Mouse (Mus musculus) cerebellum, postnatal 10 days (tissue): ENCODE measurements around the gene Slc16a2.

Experiments used
- DNase-seq, 2 experiments: peaks; one replicate each; pipeline ENCODE4 v3.0.0; 2021; ENCODE audit warnings: mixed read lengths in 2 of 2

Slc16a2 gene

DNA sequence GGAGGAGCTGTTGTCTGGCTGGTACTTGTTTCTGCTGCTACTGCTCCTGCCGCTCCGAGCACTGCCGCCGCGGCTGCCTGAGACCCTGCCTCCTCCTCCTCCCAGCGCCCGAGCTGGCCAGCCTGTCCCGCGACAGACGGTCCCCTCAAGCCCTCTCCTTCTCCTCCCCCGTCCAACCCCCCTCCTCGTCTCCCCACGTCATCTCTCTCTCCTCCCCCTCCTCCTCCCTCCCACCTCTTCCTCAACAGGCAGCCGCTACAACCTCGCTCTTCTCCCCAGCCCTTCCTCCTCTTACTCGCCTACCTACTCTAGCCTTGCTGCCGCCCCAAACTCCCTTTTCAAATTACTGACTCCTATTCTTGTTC is at the start of gene Slc16a2:
Gene Slc16a2 (minus strand): TSS at position 152 of the 365 bp plus-strand sequence.
- peak; percentile 85 to 89 for DNase-seq

DNA sequence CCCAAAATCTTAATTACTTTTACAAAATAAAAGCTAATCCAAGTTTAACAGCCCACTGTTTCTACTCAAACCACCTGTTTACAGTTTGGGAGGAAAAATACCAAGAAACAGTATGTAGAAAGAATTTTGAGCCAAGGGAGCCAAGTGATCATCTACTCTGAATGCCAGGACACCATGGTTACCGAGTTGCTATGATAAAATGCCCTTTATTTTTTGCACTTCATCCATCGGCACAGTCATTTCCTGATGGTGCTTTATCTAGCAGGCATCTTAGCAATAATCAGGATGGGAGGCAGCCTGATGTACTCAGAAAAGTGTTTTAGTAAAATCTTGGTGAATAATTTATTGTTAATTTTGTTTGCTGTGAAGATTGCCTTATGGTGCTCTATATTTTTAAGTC is 41.7 kb upstream of the Slc16a2 start:
- no peak for DNase-seq

DNA sequence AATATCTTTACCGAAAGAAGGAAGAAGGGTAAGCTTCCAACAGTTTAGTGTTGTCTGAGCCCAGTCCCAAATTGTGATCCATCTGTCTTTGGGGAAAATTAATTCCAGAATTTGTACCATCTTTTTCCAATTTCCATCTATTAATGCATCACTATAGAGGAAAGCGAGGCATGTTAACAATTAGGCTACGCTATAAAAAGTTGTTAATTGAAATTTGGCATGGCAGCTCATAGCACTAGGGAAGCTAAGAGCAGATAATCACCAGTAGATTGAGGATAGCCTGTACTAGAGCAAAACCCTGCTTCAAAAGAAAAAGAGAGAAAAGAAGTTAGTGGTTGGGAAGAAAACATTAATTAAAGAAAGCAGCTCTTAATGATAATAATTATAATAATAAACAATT is 41.1 kb upstream of the Slc16a2 start:
- DNase-seq: no peak

DNA sequence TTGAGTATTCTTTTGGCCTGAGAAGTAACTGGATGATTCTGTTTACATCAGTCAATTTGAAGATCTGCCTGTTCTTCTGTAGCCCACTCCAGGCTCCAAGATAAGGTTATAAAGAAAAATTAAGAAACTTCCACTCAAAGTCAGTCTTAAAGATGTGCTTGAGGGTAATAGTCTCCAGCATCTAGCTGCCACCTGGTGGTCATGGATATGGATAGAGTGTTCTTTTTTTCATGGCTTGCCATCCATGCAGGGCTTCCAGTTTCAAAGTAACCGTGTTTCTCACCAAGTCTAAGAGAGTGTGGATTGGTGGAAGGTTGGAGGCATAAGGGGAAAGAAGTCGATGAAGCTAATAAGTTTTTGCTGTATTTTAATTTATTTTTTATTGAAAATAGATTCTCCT is 23.5 kb upstream of the Slc16a2 start:
- peak; percentile 60 to 61 for DNase-seq

DNA sequence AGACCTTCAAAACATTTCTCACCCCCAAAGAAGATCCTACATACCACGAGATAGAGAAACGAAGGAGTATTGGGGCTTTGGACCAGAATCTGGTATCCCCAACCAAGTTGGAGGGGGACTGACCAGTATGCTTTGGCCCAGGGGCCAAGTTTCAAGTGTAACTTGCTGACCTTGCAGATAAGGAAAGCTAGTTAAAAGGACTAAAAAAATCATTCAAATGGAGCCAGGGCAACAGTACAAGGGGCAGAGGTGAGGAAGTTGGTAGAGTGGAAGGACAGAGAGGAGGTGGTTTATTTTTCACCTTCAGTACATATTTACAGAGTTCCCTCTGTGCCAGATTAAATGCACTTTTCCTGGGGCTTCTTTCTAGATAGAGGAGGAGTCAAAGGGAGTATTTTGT is 7.1 kb upstream of the Slc16a2 start:
- no peak for DNase-seq

DNA sequence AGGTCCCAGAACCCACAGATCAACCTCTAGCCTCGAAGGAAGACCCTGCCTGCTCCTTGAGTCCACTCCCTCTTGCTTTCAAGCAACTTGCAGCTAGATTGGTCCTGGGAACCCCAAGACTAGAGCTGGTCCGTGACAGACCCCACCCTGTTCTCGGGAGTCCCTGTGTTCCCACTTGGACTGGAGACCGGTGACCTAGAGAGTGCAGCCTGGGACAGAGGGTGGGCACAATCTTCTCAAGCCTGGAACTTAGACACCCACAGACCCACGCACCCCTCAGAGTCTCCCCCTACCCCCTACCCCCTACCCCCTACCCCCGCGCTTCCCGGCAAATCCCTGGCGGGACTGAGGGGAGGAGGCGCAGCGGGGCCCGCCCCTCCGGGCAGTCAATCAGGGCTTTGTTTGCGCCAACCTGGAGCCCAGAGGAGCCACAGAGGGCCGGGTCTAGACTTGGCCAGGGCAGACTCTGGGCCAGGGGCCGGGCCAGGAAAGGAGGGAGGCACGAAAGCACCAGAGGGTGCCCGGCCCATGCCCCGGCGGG is 558 bp upstream of the Slc16a2 start:
- DNase-seq: peak; percentile 42 to 61

DNA sequence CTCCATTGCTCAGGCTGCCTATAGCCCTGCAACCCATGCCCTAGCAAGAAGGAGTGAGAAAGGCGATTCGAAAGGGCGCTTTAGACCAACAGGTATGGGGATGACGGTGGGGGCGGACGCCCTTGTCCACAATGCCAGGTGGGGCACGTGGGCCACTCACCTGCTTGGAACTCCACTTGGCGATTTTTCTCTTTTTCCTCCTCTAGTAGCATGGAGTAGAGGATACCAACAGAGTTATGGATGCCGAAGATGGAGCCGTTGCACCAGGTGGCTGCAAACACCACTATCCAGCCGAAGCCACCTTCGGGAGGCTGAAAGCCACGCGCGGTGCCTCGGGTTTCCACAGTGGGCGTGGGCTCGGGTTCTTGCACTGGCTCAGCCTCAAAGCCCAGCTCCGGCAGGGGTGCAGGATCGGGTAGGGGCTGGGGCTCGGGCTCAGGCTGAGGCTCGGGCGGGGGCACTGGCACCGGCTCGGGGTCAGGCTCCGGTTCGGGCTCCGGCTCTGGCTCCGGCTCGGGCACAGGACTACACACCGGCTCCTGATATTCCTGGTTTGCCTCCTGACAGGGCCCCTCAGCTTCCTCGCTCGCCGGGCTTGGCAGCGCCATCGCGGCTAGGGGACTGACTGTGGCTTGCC is 470 bp downstream of the Slc16a2 start:
- DNase-seq: no peak

DNA sequence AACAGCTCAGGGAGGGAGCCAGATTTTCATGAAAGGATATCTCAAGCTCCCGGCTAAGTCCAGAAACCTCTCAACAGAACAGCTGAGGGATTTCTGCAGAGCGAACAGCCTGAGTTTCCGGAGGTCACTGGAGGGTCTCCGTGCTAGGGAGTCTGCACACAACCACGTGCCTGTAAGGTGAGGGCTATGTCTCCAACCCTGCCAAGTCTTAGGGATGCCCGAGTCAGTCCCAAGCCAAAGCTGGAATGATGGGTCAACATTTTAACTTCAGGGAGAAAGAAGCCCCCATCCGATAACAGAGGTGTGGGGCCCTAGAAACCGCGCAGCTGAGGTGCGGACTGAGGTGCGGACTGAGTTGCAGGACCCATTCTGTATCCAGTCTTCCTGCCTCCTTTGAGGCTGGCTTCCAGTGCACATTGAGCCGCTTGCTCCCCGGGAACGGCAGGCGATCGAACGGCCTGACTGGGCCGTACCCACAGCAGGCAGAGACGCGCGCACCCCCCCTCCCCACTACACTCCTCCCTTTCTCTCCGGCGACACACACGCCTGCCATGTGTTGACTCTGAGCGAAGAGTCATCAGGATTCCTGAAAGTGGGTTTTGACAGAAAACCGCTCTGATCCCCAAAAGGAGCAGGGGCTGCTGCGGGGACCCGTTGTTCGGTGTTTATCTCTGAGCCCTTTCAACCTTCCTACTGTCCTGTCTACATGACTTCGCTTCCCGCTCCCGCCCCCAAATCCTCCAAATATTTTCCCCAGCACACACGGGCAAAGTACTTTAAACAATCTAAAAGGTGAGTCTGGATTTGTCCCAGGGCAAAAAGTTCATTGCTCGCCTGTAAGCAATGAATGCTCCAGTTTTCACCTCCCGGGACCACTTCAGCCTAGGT is 1.2 kb downstream of the Slc16a2 start:
- DNase-seq: peak; percentile 27 to 46

DNA sequence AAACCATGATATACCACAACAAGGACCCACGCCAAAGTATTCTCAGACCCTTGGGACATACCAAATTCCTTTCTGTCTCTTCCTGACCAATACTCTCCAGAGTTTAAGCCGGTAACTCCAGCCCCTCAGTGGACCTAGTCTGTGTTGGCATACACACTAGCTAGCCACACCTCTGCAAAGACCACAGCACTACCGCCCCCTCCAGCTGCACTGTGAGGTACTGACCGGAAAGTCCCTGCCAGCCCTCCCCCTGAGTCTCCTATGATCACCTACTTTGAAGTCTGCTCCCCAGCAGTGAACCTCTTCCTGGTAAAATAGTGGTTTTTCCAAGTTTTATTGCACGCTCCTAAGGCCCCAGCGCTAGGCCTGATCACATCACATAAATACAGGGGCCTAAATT is 2.5 kb downstream of the Slc16a2 start:
- DNase-seq: peak; percentile 6 to 25

DNA sequence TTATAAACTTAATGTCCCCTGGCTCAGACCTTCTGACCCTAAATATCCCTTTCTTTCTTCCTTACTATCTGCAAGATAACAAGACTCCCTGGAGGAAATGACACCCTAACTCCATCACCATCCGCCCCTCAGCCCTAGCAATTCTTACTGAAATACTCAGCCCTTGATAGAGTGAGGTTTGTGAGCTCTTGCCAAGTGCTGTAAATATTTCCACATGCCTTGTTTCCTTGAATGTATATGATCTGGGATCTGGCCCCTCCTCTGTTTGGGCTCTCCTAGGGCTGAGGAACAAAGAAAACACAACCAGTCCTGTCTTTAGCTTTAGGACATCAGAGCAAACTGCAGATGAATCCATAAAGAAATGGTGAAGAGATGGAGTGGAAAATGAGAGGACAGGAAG is 9.1 kb downstream of the Slc16a2 start:
- no peak for DNase-seq

DNA sequence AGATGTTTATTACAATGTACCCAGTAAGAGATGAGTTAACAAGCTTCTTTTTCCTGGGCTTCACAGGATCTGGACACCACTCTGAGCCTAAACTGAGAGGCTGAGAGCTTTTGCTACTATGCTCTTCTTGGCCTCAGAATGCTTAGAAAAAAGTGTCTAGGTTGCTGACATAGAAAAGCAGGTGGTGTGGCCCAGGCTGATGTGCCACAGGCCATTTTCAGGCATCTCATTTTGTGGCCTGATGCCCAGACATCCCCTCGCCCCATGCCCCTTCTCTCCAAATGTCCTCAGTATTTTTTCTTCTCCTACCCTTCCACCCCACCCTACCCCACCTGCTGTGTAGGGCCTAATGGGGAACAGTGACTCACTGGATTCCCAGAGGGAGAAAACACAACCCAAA is 11.3 kb downstream of the Slc16a2 start:
- peak in 1 of 2 experiments; percentile 25 for DNase-seq

DNA sequence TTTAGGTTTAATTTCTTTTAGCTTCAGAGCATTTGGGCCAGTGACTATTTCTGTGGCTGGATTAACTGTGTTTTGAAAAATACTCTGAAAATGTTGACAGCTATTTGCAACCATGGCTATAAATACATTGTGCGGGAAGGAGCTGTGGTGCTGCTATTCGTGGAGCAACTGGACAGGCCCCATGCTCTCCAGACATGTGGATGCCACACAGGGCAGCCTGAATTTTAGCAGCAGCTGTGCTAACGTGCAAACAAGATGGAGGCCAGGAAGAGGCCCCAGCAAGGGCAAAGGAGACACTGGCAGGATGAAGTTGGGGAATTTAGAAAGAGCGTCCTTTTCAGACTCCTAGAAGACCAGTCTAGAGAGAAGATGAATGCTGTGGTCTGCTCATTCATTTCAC is 15.4 kb downstream of the Slc16a2 start:
- no peak for DNase-seq

DNA sequence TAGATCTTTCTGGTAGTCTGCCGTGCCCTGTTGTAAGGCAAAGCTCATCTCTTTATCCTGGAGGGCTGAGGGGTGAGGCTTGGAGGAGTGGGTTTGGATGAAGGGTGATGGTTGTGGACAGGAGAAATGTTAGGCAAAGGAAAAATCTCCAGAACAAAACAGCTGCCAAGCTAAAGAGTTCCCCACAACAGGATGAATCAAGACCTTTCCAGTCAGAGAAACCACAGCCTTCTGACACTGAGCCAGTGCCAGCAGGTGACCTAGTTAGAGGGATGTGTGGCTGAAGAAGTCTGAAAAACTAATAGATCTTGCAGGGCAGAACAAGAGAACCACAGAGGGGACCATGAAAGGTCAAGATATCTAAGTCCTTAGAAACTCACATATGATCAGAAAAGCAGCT is 24.8 kb downstream of the Slc16a2 start:
- no peak for DNase-seq

DNA sequence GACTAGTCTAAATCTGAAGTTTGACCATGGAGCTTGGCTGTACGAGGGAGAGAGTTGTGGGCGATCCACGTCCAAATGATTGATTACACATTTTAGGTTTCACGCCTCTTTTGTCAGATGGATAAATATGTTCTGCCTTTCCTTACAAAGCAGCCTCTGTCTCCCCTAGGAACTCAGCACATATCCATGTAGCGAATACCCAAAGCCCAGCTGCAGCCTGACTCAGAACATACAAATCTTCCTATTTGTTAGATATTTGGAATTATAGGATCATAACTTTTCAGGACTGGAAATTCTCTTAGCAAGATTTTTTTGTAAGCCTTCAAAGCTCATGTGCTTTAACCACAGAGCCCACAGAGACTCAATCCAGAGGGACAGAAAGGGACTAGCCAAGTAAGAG is 26.3 kb downstream of the Slc16a2 start:
- no peak for DNase-seq

DNA sequence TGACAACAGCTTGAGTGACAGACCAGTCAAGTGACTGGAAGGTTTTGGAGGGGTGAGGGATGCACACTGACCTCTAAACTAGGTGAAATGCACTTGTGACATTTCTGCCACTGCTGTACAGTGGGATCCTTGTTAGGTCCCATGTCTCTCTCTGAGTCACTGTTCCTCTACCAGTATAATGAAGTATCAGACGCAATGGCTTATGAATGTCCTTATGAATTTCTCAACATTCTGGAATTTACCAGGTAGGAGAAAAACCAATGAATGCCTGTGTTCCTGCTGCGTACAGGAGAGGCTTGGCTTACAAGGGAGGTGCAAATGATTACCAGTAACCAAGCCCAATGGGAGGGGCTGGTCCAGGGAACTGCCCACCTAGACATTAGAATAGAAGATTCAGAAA is 30.5 kb downstream of the Slc16a2 start:
- no peak for DNase-seq

DNA sequence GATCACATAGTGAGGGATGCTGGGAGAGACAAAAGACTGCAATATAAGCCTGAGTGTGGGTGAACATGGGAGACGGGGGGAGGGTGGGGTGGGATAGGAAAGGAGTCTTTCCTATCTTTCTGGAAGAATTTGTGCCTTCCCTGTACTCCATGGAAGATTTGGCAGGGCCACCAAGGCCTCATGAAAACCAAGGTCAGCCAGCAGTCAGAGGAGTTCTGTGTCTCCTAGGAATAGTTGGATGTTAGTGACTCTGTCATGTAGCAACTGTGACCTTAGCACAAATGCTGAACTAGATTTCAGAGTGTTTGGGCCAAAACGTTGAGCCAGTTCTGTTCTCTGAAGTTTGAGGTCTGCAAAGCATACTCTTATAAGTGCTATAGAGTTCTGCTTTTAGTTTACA is 36.1 kb downstream of the Slc16a2 start:
- DNase-seq: no peak

DNA sequence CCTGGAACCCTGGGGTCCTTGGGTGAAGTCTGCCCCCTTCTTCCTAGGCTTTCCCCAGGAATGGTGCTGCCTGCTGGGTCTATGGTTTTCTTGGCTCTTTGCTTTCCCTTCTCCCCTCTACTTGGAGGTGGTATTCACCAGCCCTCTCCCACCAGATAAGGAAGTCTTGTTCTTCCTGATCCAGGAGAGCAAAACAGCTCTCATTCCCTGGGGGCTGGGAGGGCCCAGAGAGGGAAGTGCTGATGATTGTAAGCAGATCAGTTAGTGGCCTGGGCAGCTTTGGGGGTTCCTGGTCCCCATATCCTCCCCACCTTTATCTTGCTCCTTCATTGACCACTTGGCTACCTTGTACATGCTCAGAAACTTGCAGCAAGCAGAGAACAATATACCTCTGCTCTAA is 45.4 kb downstream of the Slc16a2 start:
- no peak for DNase-seq

DNA sequence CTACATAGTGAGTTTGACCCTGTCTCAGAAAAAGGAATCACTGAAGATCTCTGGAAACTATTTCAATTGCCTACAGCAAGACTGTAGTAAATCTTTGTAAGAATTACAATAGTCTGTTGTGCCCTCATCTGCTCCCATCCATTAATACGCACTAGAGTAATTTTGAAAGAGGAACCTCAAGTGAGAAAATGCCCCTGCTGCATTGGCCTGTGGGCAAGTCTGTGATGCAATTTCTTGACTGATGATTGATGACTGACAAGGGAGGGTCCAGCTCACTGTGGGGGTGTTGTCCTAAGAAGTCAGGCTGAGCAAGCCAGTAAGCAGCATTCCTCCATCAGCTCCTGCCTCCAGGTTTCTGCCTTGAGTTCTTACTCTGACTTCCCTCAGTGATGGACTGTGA is 75.6 kb downstream of the Slc16a2 start:
- DNase-seq: no peak

DNA sequence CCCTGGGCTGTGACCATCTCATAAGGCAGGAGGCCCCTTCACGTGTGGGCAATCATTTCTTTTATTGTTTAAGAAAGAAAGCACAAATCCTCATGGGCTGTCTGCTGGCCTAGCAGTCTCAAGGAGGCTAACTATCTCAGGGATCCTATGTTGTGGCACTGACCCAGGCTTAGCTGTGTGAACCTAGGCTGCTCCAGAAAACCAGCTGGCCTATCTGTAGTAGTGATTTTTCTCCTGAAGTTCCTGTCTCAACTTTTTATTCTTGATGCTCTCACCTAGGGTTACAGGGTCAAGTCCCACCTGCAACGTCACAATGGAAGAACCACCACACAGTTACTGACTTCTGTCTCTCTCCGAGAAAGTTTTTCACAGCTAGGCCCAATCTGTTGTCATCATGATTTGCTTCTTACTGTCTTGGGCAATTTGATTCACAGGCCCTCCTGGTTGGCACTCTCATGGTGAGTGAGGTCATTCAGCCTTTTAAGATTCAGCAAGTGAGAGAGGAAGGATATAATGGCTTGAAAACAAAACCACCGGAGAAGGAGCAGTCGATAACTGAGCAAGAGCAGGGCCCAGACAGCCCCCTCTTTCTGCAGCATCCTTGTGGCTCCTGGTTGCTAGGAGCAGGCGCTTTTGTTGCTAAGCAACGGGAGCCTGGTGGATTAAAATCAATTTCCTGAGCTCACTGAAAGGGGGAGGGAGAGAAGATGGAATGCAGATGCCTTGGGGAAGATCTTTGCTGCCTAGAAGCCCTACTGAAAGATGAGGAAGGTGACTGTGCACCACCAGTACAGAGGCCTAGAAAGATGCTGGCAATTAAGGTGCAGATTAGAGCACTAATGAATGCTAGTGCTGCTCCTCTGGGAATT is 77.4 kb downstream of the Slc16a2 start:
- DNase-seq: peak; percentile 51 to 62

DNA sequence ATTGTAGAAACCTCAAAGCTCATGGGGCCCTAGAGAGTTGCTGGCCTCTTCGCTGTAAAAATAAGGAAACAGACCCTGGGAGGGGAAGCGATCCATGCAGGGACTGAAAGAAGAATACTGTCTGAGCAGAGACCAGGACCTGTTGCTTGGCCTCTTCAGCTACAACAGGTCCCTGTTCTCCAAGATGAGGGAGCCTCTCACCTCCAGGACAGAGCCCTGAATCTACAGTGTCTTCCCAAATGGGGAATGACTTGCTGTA is 79.8 kb downstream of the Slc16a2 start:
- no peak for DNase-seq

DNA sequence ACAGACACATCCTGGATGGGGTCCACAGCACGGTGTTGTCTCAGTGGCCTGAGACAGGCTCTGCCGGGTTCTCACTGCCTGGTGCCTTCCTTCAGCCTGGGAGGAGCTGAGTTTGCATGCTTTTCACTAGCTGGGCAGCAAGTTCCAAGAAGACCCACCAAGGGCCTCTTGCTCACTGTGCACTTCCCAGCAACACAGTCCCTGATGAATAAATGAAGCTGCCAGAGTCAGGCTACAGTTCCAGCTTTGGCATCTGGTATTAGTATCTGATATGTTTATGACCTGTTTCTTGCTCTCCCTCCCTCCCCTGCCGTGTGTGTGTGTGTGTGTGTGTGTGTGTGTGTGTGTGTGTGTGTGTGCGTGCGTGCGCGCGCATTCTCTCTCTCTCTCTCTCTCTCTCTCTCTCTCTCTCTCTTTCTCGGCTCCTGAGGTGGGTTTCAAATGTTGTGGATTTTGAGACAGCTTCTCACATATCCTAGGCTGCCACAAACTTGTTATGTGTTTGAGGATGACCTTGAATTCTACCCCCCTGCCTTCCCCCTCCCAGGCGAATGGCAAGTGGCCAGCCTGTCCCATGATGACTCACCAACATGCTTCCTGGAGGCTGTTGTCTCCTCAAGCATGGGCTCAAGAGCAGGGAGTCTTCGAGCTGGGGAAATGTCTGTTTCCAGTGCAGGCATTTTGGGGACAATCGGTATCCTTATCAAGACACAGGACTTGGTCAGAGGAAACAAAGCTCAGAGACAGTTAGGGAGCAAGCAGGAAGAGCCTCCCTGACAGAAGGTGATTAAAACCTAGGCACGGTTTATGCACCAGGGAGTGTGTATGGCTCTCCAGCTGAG is 80.3 kb downstream of the Slc16a2 start:
- peak in 1 of 2 experiments; percentile 8 for DNase-seq

DNA sequence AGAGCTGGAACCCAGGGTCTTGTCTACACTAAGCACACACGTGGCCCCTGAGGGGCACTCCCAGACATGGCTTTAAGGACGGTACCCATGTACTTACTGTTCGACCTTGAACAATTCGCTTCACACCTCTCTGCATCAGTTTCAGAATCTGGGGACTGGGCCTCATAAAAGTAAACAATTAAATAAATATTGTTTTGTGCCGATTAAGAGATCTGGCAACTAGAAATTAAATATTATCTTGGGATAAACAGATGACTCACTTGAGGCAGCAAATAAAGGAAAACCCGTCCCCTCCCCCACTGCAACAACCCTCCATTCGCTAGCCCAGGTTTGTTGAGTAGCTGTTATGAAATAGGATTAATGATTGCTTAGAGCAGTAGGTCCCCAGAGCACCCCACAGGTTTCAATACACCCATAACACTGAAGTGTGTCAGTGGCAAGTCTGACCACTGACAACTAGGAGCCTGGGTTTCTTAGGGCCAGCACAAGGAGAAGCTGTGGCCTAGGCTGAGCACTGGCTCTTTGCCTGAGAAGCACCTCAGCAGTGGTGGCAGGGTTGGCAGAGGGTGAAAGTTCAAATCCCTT is 87.7 kb downstream of the Slc16a2 start:
- no peak for DNase-seq
